Mouse (Mus musculus) right cerebral cortex, postnatal 36 days (tissue): ENCODE measurements around the gene Proser3.
A peak's percentile ranks its signal among the peaks of the same experiment; 100 is the strongest.

Experiments used
- DNase-seq, 2 experiments: peaks; one replicate each; pipeline ENCODE4 v3.0.0; 2022; ENCODE audit warnings: low spot score in 2 of 2, mixed read lengths in 1 of 2

Proser3 gene

DNA sequence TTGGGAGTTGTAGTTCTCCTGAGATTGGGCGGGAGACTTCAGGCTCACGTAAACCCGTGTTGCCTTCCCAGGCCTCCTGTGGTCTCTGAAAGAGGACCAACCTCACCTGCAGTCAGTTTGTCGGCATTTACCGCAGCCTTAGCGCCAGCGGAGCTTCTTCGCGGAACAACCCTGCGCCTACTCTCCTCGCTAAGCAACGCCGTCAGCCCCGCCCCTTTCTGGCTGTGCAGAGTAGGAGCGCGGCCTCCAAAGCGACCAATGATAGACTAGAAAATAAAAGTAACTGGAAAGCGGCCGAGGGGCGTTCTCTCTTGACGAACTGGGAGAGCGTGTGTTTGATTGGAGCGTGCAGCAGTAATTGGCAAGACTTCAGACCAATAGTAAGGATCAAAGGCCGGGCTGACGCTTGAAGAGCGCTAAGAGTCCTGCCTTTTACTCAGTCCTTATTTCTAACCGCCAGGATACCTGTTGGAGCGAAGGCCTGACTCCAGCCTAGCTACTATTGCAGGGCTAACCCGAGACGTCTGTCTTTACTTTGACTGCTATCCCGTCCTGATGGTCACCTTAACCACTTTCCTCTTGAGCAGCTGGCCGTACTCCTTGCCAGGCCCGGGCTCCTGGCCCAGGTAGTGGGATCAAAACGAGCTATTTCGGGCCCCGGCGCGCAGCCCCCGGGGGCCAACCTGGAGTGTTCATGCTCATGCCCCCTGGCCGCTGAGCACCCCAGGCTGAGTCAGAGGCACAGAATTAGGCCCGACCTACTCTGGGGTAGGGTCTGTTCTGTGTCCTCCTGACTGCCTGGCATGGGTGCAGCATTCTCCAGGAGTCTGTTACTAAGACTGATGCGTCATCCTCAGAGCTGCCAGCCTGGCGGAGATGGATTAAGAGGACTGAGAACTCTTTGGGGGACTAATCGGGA is at the start of gene Proser3, which contains the start of gene Hspb6:
Gene Proser3 (minus strand): TSS at position 198 of the 919 bp plus-strand sequence.
Gene Hspb6 (plus strand): TSS at position 77 of the 919 bp plus-strand sequence.
- peak; percentile 94 to 98 for DNase-seq

DNA sequence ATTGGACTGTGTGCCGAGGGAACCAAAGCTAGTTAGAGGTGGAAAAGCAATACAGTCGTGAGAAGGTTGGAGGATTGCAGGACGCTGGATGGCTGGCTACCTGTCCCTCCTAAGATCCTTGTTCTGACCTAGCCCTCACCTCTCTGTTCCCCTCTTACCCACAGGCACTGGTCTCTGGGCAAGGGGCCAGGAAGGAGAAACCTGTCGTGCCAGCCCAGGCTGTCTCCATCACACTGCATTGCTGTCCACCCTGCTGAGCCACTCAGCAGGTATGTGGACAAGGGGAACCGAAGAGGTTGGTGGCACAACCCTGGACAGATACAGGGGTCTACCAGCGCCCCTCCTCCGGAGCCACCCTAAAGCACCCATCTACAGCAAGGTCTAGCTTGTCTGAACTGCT is 48.6 kb upstream of the Proser3 start:
- no peak for DNase-seq

DNA sequence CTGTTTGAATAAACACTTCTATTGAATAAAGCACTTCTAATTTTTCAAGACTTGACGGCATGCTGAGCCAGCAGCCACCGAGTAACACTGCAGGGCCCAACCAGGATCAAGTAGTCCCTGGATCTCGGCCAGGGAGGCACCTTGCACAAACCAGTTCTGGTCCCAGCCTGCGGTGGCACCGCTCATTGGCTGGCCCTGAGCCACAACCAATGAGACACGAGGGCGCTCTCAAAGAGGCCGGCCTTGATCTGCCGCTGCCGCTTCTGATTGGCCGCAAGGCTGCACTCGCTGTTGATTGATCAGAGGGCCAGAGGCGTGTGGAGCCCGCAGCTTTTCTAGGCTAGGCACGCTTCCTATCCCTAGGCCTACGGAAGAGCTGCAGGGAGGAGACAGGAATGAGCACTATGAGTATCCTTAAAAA is 47.8 kb upstream of the Proser3 start:
- DNase-seq = peak; percentile 86 to 92

DNA sequence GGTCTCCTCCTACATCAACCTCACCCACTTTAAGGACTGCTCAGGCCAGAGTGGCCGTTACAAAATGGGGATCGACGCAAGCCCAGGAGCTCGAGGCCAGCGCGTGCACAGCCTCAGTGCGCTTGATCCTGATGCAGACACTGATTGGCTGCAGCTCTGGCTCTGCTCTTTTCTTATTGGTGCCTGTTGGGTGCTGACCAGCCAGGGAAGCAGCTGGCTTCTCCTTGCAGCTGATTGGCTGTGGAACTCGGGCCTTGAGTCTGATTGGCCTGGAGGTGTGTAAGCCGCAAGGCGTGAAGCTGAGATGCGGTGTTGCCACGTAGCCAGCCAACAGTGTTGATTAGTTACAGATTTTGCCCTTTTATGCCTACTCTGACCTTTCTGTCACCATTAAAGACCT is 46.7 kb upstream of the Proser3 start, which contains the start of gene Zbtb32:
Gene Zbtb32 (minus strand): TSS at position 124 of the 400 bp plus-strand sequence.
- DNase-seq = no peak

DNA sequence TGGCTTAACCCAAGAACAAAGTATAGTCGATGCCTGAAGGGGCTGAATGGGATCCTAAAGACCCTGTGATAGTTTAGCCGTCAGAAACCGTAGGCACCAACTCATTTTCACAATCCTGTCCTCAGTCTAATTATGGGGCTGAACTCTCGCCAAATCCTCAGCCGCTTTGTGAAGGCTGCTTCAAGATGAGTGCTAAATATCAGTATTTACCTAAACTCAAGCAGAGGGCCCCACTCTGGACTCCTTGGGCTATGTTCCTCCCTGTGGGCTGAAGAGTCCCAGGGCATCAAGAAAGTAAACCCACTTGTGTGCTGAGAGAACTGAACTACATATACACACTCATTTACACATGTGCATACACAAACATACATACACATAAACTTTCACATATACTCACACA is 44.7 kb upstream of the Proser3 start:
- DNase-seq = no peak

DNA sequence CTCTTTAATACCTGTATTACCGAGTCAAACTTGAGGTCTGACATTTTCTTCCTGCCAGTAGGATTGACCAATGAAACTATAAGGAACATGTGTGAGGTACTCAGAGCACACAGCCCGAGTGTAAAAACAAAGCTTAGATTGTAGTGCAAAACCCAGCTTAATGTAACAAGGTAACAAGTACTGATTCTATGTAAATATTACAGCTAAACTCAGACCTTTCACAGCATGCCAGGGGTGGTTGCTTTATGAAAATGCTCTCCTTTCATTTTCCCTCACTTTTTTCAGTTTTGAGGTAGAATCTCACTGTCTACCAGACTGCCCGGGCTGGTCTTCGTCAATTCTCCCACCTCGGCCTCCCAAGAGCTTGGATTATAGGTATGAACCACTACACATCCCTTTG is 44.0 kb upstream of the Proser3 start:
- no peak for DNase-seq

DNA sequence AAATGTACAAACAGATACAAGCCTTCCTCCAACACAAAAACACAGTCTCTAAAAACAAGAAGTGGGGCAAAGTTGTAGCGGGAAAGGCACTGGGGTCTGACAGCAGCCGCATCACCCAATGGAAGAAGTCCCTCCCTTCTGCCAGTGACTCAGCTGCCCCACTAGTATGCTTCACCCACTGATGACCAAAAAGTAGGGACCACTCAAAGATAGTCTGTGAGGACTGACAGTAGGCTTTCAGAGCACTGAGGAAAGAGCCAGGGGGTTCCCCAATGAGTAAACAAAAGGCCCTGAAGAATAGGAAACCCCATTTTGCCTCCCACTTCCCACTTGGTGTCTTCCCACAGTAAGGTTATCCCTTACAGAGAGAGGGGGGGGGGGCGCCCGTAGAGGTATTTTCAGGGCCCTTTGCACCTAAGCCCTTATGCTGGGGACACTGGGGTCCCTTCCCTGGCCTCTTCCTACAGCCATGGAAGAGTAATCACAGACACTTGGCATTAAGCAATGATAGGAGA is 42.5 kb upstream of the Proser3 start:
- DNase-seq = no peak

DNA sequence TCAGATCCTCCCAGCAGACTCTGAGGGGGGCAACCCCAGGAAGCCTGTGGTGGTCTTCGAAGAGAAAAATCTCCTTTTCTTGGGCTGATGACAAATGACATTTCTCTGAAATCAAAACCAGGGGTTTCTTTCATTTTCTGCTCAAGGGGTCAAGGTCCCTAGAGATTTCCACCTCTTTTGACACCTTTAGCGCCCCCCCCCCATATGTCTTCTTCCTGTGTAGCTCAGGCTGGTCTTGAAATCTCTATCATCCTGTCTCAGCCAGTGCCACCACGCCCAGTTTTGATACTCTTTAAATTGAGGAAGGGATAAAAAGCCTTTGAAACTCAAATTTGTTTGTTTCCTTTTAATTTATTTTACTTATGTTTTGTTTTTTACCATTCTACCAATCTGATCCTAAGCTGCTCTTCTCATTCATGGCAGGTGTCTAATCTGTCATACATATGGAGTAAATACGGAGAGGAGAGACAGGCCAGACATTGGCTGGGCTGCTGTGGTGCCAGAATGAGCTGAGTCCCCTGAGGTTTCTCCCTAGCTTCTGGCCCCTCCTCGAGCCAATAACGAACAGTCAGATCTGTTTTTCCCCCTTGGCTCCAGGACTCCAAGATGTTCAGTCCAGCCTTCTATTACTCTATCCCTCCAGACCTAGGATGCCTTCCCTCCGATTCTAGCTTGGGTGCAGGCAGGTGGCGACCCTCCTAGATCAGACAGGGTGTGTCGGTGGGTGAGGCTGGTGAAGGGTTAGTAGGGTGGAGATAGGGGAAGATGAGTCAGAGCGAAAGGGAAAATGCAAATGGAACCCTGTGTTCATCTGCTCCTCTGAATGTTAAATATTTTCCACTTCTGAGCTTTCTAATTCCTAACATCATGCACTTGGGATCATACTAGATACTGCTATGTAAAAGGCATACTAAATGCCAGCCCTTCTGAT is 41.7 kb upstream of the Proser3 start:
- DNase-seq = no peak

DNA sequence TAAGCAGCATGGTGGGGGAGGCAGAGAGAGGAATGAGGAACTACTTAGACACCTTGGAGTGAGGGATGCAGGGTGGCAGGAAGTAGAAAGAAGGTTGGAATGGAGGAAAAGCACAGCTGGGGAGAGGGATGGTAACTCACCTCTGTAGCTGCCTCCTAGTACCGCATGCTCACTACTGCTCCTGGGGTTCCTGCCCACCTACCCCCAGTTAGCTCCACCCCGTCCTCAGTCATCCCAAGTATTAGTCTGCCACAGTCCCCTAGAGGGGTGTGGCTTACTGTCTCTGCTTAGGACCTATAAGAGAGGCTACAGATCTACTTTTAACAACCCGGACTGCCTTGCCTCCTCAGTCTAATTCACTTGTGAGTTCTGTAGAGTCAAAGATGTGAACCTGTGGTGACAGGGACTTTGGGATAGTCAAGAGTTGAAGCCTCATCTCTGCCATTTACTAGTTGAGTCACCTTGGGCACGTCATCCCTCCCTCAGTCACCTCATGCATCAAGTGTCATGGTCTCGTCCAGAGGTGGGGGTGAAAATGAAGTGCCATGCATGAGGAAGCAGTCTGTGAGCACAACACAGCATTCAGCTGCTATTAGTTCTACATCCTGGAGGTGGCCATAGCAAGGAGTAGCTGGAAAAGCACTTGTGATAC is 40.8 kb upstream of the Proser3 start:
- no peak for DNase-seq

DNA sequence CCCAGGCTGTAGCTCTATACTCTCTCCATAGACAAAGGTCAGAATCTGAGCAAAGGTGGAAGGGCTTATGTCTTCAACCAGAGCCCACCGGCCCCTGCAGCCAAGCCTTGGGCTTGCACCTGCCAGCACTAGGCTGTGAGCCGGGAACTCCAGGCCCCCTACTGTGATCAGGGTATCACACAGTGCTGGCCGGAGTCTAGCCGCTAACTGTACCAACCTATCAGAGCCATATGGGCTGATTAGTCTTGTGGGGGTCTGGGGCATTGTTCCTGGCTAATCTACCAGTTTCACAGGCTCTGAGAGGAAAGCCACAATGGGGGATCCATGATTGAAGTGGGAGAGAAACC is 39.5 kb upstream of the Proser3 start:
- DNase-seq = no peak

DNA sequence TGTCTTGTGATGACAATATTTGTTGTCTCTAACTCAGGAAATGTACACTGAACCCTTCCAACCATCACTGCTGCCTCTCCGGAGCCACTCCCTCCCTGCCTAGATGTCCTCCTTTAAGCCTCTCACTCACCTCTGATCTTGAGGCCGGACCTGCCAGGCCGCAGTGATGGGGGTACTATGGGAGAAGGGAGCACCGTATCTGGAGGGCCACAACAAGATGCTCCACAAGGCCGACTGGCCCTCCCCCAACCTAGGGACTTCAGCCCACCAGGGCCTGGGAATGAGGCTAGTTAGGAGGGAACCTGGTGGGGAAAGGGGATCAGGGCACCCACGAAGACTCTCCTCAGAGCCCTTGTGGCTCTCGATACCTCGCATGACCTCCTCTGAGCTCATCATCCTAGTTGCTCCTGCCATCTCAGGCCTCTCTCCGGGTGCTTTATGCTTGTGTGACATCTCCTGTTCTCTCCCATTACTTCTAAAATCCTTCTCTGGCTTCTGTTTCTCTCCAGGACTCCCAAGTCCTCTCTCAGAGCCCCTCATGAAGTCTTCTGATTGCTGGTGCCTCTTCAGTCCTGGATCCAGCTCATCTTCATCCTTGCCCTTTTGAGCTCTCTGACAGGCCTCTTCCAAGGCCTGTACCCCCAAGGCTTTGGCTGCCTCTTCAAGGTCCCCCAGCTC is 39.0 kb upstream of the Proser3 start:
- no peak for DNase-seq

DNA sequence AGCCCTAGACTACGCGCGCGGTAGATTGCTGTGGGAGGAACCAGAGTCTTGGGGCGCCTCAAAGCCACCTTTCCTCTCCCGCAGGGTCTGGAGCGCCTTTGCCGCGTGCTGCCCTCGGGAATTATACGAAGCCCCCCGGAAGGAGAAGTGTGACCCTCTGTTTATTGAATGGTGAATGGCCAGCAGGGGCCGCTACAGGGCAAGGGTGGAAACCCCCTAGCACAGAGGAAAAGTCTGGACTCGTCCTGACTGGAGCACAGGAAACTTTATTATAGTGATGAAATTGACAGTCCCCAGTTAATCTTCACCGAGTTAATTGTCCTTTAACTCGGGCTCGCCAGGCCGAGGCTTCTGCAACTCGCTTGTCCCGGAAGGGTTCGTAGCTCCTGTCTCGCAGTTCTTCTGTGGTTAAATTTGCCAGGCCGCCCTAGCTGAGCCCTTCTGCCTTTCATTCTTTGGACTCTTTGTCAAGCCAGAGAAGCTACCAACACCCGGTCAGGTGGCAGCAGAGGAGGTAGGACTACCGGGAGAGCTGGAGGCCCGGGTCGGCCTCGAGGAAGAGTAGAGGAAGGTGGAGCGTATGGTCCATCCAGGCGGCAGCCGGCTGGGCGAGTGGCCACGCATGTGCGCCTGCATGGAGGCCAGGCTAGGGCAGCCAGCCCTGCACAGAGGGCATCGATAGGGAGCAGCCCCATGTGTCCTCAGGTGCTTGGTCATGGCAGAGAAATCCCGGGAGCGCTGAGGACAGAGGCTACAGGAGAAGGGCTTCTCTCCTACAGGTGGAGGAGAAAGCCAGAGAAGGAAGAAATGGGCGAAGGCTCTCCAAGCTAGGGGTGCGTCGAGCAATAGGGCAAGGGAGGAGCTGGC is 37.6 kb upstream of the Proser3 start:
- peak in 1 of 2 experiments; percentile 58 for DNase-seq

DNA sequence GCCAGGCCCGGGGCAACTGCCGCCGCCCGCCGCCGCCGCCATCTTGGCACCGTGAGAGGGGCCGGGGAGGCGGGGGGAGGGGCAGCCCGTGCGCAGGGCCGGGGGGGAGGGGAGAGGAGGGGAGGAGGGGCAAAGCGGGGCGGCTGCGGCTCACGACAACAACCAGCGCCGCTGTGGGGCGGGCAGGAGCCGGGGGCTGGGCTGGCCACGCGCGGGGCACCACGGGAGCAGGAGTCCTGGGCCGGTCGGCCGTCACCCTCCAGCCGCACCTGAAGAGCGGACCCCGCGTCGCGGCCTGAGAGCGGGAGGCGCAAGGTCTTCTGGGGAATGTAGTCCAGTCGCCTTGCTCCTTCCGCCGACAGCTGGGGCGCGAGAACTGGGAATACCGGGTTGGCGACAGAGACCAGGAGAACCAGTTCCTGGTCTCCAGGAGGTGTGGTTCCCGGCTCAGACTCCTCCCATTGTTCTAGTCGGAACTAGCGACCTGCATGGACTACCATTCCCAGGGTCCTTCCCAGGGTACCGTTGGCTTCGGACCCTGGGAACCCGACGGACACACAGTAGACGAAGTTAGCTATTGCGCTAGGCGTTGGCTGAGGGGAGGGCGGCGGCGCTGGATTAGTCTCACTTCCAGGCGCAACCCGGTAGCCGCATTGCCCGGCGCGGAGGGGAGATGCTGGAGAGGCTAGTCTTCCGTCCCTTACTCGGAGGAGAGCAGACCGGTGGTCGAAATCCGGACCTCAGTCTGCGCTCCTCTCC is 36.8 kb upstream of the Proser3 start, which contains the start of gene Kmt2b:
Gene Kmt2b (minus strand): TSS at position 51 of the 759 bp plus-strand sequence.
- peak; percentile 96 to 97 for DNase-seq

DNA sequence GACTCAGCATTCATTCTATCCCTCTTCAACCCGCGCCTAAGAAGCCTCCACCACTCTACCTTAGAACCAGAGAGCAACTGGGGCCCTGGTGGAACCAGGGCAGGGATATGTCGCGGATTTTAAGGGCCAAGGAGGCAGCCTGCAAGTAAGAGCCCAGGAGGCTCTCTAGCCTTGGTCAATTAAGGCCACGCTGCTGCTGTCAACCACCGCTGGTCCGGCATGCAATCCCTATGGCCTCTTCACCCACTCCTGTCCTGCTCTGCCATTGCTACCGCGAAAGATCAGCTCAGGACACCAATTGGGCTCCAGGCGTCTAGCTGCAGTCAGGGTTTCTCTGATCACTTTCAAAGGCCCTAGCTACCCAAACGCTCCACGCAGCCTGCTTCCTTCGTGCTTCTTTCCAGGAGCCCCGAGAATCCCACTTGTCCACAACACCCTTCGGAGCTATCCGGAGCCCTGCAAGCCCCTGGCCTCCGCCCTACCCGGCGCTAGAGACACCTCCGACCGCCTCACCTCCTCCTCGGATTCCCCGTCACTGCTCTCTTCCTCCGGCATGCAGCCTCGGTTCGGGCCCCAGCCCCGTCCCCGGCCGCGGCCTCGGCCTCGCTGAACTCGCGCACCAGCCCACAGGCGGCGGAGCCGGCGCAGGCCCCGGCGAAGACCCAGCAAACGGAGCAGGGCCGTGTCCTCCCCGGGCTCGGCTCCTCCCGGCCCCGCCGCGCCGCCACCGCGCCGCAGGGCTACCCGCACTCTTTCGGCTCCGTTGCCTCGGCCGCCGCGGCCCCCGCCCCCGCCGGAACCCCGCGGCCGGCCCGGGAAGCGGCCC is 36.0 kb upstream of the Proser3 start:
- no peak for DNase-seq

DNA sequence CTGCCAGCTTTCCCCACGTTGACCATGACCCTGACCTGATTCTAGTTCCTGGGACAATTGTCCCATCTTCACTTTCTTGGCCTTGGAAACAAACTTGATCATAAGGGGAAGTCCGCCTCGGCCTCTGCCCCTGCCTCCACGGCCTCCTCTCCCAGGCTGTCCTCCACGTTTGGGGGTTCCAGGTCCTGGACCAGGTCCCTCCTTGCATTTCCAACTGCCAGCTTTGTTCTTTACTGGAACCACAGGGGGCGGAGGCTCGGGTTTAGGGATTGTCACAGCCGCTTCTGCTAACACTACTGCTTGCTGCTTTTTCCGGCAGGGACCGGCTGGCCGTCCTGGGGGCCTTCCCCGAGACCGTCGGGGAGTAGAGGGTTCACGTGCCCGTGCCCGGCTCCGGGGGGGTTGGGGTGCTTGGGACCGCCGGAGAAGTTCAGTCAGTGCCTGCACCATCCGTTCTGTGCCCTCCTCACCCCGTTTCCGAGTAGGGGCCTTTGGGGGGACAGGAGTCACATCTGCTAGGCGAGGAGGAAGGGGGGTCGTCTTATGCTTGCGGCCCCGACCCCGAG is 34.4 kb upstream of the Proser3 start:
- no peak for DNase-seq

DNA sequence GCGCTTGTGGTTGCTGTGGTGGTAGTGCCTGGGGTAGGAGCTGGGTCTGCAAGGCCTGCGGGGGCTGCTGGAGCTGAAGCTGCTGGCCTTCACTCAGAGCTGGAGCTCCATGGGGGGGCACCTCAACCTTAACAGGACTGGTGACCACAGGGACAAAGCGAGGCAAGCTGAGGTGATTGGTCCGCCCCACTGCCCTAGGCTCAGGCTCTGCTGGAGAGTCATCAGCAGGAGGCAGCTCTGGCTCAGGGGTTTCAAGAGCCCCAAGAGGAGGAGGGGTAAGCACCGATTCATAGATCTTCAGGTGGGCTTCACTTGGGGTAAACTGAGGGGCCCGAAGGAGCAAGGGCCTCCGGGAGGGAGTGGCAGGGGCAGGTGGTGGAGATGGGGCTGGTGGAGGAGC is 33.1 kb upstream of the Proser3 start:
- no peak for DNase-seq

DNA sequence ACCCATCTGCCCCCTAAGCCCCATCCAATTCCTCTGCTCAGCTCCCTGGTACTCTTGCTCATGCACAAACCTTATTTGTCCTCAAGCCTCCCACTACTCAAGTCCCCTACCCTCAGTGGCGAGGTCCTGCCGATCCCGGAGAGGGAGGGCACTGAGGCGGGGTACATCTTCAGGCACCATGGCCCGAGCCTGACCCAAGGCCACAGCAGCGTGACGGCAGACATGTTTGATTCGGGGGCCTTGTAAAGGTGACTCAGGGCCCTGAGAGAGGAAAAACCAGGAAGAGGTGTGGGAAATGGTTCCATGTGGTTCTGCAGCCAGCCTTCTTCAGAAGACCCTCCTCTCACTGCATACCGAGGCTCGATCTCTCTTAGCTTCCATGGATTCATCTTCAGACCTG is 32.2 kb upstream of the Proser3 start:
- no peak for DNase-seq

DNA sequence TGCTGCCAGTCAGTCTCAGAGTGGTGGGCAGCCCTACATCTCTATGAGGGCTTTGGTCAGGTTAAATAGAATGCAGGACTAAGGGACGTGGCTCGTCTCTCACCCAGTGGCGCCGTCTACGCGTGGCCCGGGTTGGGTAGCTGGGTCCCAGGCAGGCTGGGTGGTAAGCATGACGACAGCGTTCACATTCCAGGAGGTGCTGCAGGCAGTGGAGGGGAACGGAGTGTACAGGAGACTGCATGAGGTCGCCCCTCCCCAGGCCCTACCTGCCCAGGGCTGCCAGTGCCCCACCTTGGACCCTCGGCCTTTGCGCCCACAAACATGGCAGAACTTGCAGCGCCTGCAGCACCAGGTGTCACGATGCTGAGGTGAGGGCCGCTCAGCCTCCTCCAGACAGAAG is 29.4 kb upstream of the Proser3 start:
- no peak for DNase-seq
